Mouse (Mus musculus): ENCODE measurements around the gene Cfap20.

GRCm38 (mm10) chr8:95396752-95397151 is 37.9 kb downstream of the Cfap20 start:
- TF ChIP-seq CTCF (IDR thresholded peaks at IDR 0.05; ENCODE audit: borderline replicate concordance, insufficient read depth, low read depth, low read length) (no peak), POLR2A (IDR thresholded peaks at IDR 0.05; ENCODE audit: borderline replicate concordance, insufficient read depth, low read length) (no peak)
